In the genomic region with DNA sequence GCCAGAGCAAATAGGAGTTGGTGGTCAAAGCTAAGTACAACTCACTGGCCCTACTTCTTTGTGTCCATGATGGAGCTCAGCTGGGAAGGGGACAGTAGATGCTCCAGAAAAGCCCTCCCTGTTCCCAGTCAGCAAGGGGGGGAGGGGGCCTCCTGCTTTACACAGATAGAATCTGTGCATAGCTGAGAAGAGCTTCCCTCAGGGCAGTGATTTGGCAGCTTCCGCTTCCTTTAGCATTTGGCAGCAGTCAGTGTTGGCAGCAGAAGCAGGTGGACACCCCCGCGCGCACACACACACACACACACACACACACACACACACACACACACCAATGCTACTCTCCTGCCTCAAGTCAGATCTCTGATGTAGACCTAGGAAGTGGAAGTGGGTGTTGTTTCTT, we compare ENCODE assay signal across 9 mouse cellular contexts. TPM values are rescaled to one million over a fixed set of nuclear protein-coding genes. Genes with fewer than 3 reads are reported as not detected.
DNase-seq lines count a peak whose midpoint lies in the region; ATAC-seq and TF ChIP-seq lines count a peak whose summit lies in the region.
"Had no signal": no experiment of that assay in that cellular context is flagged by ENCODE, and none has a peak within 500 bp of the region (broad histone marks: within the 10 kb centered on the region; RNA-seq: fewer than 3 reads in every experiment).

No protein-coding gene starts in this region.

- DNase-seq in heart, adult 2 months, result peak in 1 of 2 experiments; percentile 39
- DNase-seq in heart, postnatal 25 days (ENCODE audit: low spot score), result no peak
- DNase-seq in 3T3-L1 (ENCODE audit: low read depth, low spot score) (peak; percentile 34), MN1 (ENCODE audit: low spot score) (no peak)
- DNase-seq in adrenal gland, postnatal 36 days, result peak; percentile 44 to 74
- peak; percentile 76 for DNase-seq in left cerebral cortex, postnatal 4 days
- no peak for DNase-seq in ovary, postnatal 14 days (ENCODE audit: low spot score)
- no peak for DNase-seq in forebrain, embryonic 11.5 days (ENCODE audit: low spot score)

- no peak for ATAC-seq in forebrain, embryonic 11.5 days (replicated peaks; ENCODE audit: low FRiP score)

- H3K9me3 ChIP-seq in forebrain, embryonic 11.5 days (ENCODE audit: control insufficient read depth, low read length), result no peaks in the 10 kb centered on the region
- H3K9me3 ChIP-seq: limb, embryonic 13.5 days had no signal

- no peak for TF ChIP-seq POLR2A in heart, adult 2 months (IDR thresholded peaks at IDR 0.05; ENCODE audit: insufficient read depth, low read depth, low read length)

- 28% methylated on average over 4 of the region's 4 CpGs for WGBS in heart, adult 2 months
- 90% methylated on average over 4 of the region's 4 CpGs for WGBS in forebrain, embryonic 11.5 days

- no peaks in the 10 kb centered on the region for H3K79me2 ChIP-seq in heart, adult 2 months (replicated peaks; ENCODE audit: control insufficient read depth, insufficient read depth, low read length)

- intact Hi-C loops in heart, adult 2 months (cut with DNase I), result no loop called here
- intact Hi-C loops in heart, postnatal 25 days (cut with DNase I), result no loop called here
- intact Hi-C loops in left cerebral cortex, postnatal 4 days (cut with DNase I), result no loop called here

- no peak for TF ChIP-seq CTCF in heart, adult 2 months (IDR thresholded peaks at IDR 0.05)

- no peak overlapping the region for H3K9ac ChIP-seq in heart, adult 2 months (ENCODE audit: low read depth, low read length)
- no peak overlapping the region for H3K9ac ChIP-seq in forebrain, embryonic 11.5 days (ENCODE audit: low read length)
- H3K9ac ChIP-seq: limb, embryonic 13.5 days had no signal

- peaks cover 18% of the 10 kb centered on the region for H3K4me1 ChIP-seq in heart, adult 2 months (ENCODE audit: control insufficient read depth, insufficient read depth, low read length)
- H3K4me1 ChIP-seq in forebrain, embryonic 11.5 days (replicated peaks; ENCODE audit: control insufficient read depth, insufficient read depth, low read length), result no peaks in the 10 kb centered on the region
- H3K4me1 ChIP-seq: limb, embryonic 13.5 days had no signal

- H3K27ac ChIP-seq in heart, adult 2 months, result peak overlapping the region; percentile 55
- H3K27ac ChIP-seq in forebrain, embryonic 11.5 days (ENCODE audit: low read depth, low read length), result no peak overlapping the region
- H3K27ac ChIP-seq: limb, embryonic 13.5 days had no signal

- no peak overlapping the region for H3K4me2 ChIP-seq in forebrain, embryonic 11.5 days (ENCODE audit: low read depth, low read length, severe bottlenecking)
- H3K4me2 ChIP-seq: limb, embryonic 13.5 days had no signal

- no peaks in the 10 kb centered on the region for H3K27me3 ChIP-seq in heart, adult 2 months (ENCODE audit: control insufficient read depth, insufficient read depth, low read length)
- H3K27me3 ChIP-seq in forebrain, embryonic 11.5 days (ENCODE audit: control insufficient read depth, insufficient read depth, low read length), result no peaks in the 10 kb centered on the region
- H3K27me3 ChIP-seq: limb, embryonic 13.5 days had no signal

- no peak overlapping the region for H3K4me3 ChIP-seq in heart, adult 2 months
- no peak overlapping the region for H3K4me3 ChIP-seq in forebrain, embryonic 11.5 days (ENCODE audit: low read depth, low read length)
- H3K4me3 ChIP-seq: limb, embryonic 13.5 days had no signal

- H3K36me3 ChIP-seq in heart, adult 2 months (ENCODE audit: control insufficient read depth, insufficient read depth, low read length), result peaks cover 4% of the 10 kb centered on the region; the same call in 1 of the 2 replicates
- no peaks in the 10 kb centered on the region for H3K36me3 ChIP-seq in forebrain, embryonic 11.5 days (ENCODE audit: control insufficient read depth, insufficient read depth, low read length)
- H3K36me3 ChIP-seq: limb, embryonic 13.5 days had no signal

- no peak for TF ChIP-seq EP300 in heart, adult 2 months (IDR thresholded peaks at IDR 0.05; ENCODE audit: insufficient read depth, low read depth, low read length)

RNA-seq across cellular contexts. Expression of a gene that starts 49.1 kb away (rescaled TPM):
- 10 to 100 TPM; 21.6 to 26.8 TPM for total RNA-seq in heart, adult 2 months (2021)
- 8.5 and 14.8 TPM in 2 replicates for polyA plus RNA-seq in heart, adult 2 months (2012; rRNA removed)
- 10 to 100 TPM; 23.4 to 27.6 TPM for total RNA-seq in heart, postnatal 25 days (2021)
- 10 to 100 TPM; 35.3 to 41.5 TPM for total RNA-seq in adrenal gland, postnatal 36 days (2021)
- total RNA-seq in left cerebral cortex, postnatal 4 days (2021), result 100 to 1,000 TPM in 1 of 2 experiments, 10 to 100 TPM in 1; 95.9 to 100 TPM
- 30.3 and 38.5 TPM in 2 replicates for polyA plus RNA-seq in forebrain, embryonic 11.5 days (2014; fragmentation: Nextera tagmentation; extraction: Ambion mirVana)

Comparison
In these comparisons a context has a peak if more than half of its experiments do, and no peak if none do; other contexts are left out.
1. DNase-seq: peak in 3T3-L1 (single experiment), adrenal gland, postnatal 36 days (2 of 2) and left cerebral cortex, postnatal 4 days (single experiment); none in heart, postnatal 25 days (single experiment), ovary, postnatal 14 days (single experiment), forebrain, embryonic 11.5 days (single experiment) and MN1 (single experiment).